Mouse (Mus musculus) ES-E14 (cell line): ENCODE data around the gene Rundc1.

Source experiments
- CHD2 ChIP-seq: IDR thresholded peaks from 2 replicates; pipeline ENCODE4 v1.6.1; 2014; ENCODE audit warnings: mild to moderate bottlenecking, low read depth, low read length, inconsistent platforms
- HCFC1 ChIP-seq: IDR thresholded peaks from 2 replicates; pipeline ENCODE4 v1.6.1; 2012; ENCODE audit warnings: low read length, inconsistent platforms, borderline replicate concordance; ENCODE audit not compliant: insufficient read depth
- ZC3H11A ChIP-seq: IDR thresholded peaks from 2 replicates; pipeline ENCODE4 v1.6.1; 2012; ENCODE audit warnings: low read depth, mild to moderate bottlenecking, inconsistent platforms, low read length, borderline replicate concordance

DNA sequence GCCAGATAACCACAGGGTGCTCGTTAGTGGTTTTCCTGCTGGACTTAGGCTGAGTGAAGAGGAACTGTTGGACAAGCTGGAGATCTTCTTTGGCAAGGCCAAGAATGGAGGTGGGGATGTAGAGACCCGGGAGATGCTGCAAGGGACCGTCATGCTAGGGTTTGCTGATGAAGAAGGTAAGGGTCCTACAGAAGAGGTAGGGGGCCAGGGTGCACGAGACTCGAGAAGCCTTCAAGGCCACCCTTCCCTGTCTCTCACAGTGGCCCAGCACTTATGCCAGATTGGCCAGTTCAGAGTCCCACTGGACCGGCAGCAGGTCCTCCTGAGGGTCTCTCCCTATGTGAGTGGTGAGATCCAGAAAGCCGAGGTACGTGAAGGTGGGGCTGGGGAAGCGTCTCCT lies 32.7 kb downstream of the Rundc1 start:
- TF ChIP-seq HCFC1 (no peak), ZC3H11A (no peak), CHD2 (no peak)
